Mouse (Mus musculus) cerebellum, adult 9-10 months (tissue): ENCODE data around the gene Kcnd3.

Experiments
- DNase-seq: peaks from one replicate; pipeline ENCODE4 v3.0.0; 2022

Kcnd3 gene

GRCm38 (mm10) chr3:105451627-105452555 lies at the start of gene Kcnd3:
Gene Kcnd3, plus strand, starts transcription at chr3:105452330.
- DNase-seq: peak; percentile 66

- no peak for DNase-seq
These were observed 49.5 kb upstream of the Kcnd3 start for GRCm38 (mm10) chr3:105402676-105403075.

- DNase-seq: no peak
These were observed 48.6 kb upstream of the Kcnd3 start for GRCm38 (mm10) chr3:105403410-105404076.

GRCm38 (mm10) chr3:105404077-105404446 lies 48.1 kb upstream of the Kcnd3 start:
- no peak for DNase-seq

- DNase-seq: no peak
These were observed 46.6 kb upstream of the Kcnd3 start for GRCm38 (mm10) chr3:105405516-105405915.

- DNase-seq: no peak
These were observed 46.1 kb upstream of the Kcnd3 start for GRCm38 (mm10) chr3:105406036-105406435.

GRCm38 (mm10) chr3:105408211-105408610 lies 43.9 kb upstream of the Kcnd3 start:
- no peak for DNase-seq

- peak; percentile 5 for DNase-seq
These were observed 41.3 kb upstream of the Kcnd3 start for GRCm38 (mm10) chr3:105410810-105411209.

GRCm38 (mm10) chr3:105411776-105412175 lies 40.4 kb upstream of the Kcnd3 start:
- DNase-seq: peak; percentile 84

- peak; percentile 67 for DNase-seq
These were observed 39.9 kb upstream of the Kcnd3 start for GRCm38 (mm10) chr3:105412229-105412628.

- no peak for DNase-seq
These were observed 39.4 kb upstream of the Kcnd3 start for GRCm38 (mm10) chr3:105412681-105413080.

- DNase-seq: no peak
These were observed 33.7 kb upstream of the Kcnd3 start for GRCm38 (mm10) chr3:105418441-105418840.

- no peak for DNase-seq
These were observed 29.7 kb upstream of the Kcnd3 start for GRCm38 (mm10) chr3:105422391-105422790.

GRCm38 (mm10) chr3:105423427-105423826 lies 28.7 kb upstream of the Kcnd3 start:
- no peak for DNase-seq

- no peak for DNase-seq
These were observed 23.5 kb upstream of the Kcnd3 start for GRCm38 (mm10) chr3:105428586-105428985.

GRCm38 (mm10) chr3:105436383-105436782 lies 15.7 kb upstream of the Kcnd3 start:
- DNase-seq: no peak

- DNase-seq: no peak
These were observed 15.2 kb upstream of the Kcnd3 start for GRCm38 (mm10) chr3:105436971-105437370.

- DNase-seq: no peak
These were observed 11.1 kb upstream of the Kcnd3 start for GRCm38 (mm10) chr3:105440873-105441495.

- peak; percentile 80 for DNase-seq
These were observed 1.3 kb upstream of the Kcnd3 start for GRCm38 (mm10) chr3:105450641-105451470.

- DNase-seq: peak; percentile 54
These were observed 555 bp downstream of the Kcnd3 start for GRCm38 (mm10) chr3:105452556-105453213.

GRCm38 (mm10) chr3:105453214-105453950 lies 1.3 kb downstream of the Kcnd3 start:
- DNase-seq: no peak
